Mouse (Mus musculus) retina, postnatal 7 days (tissue): ENCODE data around the gene Zfp831.

Experiments used
- DNase-seq: peaks from one replicate; pipeline ENCODE4 v3.0.0-alpha.2; 2012; ENCODE audit warnings: low read depth, low spot score

Gene Zfp831

GRCm38 (mm10) chr2:174644975-174645374, 1.6 kb downstream of the Zfp831 start:
- no peak for DNase-seq

- no peak for DNase-seq
Observed at GRCm38 (mm10) chr2:174652864-174653263, 9.5 kb downstream of the Zfp831 start.

- DNase-seq: no peak
Observed at GRCm38 (mm10) chr2:174655341-174655740, 12.0 kb downstream of the Zfp831 start.

- DNase-seq: no peak
Observed at GRCm38 (mm10) chr2:174658229-174658844, 15.0 kb downstream of the Zfp831 start.

GRCm38 (mm10) chr2:174659874-174660273, 16.5 kb downstream of the Zfp831 start:
- no peak for DNase-seq

- DNase-seq: no peak
Observed at GRCm38 (mm10) chr2:174660321-174660720, 17.0 kb downstream of the Zfp831 start.

- no peak for DNase-seq
Observed at GRCm38 (mm10) chr2:174661436-174662171, 18.3 kb downstream of the Zfp831 start.

- DNase-seq: no peak
Observed at GRCm38 (mm10) chr2:174662593-174662992, 19.3 kb downstream of the Zfp831 start.

GRCm38 (mm10) chr2:174665404-174665803, 22.1 kb downstream of the Zfp831 start:
- no peak for DNase-seq

- no peak for DNase-seq
Observed at GRCm38 (mm10) chr2:174668806-174669205, 25.5 kb downstream of the Zfp831 start.

- DNase-seq: no peak
Observed at GRCm38 (mm10) chr2:174672506-174673190, 29.3 kb downstream of the Zfp831 start.

- peak; percentile 85 for DNase-seq
Observed at GRCm38 (mm10) chr2:174673592-174674286, 30.4 kb downstream of the Zfp831 start.

GRCm38 (mm10) chr2:174674287-174675045, 31.1 kb downstream of the Zfp831 start:
- DNase-seq: no peak

GRCm38 (mm10) chr2:174675642-174676041, 32.3 kb downstream of the Zfp831 start:
- DNase-seq: peak; percentile 68

GRCm38 (mm10) chr2:174701351-174701750, 58.0 kb downstream of the Zfp831 start:
- no peak for DNase-seq

- DNase-seq: no peak
Observed at GRCm38 (mm10) chr2:174707101-174707500, 63.8 kb downstream of the Zfp831 start.

GRCm38 (mm10) chr2:174708587-174708986, 65.3 kb downstream of the Zfp831 start:
- no peak for DNase-seq

GRCm38 (mm10) chr2:174710185-174710584, 66.9 kb downstream of the Zfp831 start:
- no peak for DNase-seq

- no peak for DNase-seq
Observed at GRCm38 (mm10) chr2:174712043-174712442, 68.7 kb downstream of the Zfp831 start.

GRCm38 (mm10) chr2:174715938-174716337, 72.6 kb downstream of the Zfp831 start:
- no peak for DNase-seq

GRCm38 (mm10) chr2:174717857-174718256, 74.5 kb downstream of the Zfp831 start:
- DNase-seq: no peak
